Mouse (Mus musculus) G1E (cell line): ENCODE measurements around the gene Casc1. TPM values are rescaled to one million over a fixed set of nuclear protein-coding genes. Genes with fewer than 3 reads are reported as not detected.
A peak's percentile ranks its signal among the peaks of the same experiment; 100 is the strongest.

Source experiments
- ATAC-seq: 2 replicates; pipeline ENCODE4 v1.8.0; 2016; ENCODE audit warnings: mild to moderate bottlenecking; ENCODE audit not compliant: insufficient number of reproducible peaks, poor library complexity, low FRiP score, severe bottlenecking; ENCODE audit errors: extremely low read depth
- DNase-seq: peaks from one replicate; pipeline ENCODE4 v3.0.0; 2012; ENCODE audit warnings: low spot score
- H3K27me3 ChIP-seq: 2 replicates; pipeline ENCODE4 v1.6.1; 2012; ENCODE audit warnings: mild to moderate bottlenecking, low read length, inconsistent platforms; ENCODE audit not compliant: insufficient read depth
- H3K36me3 ChIP-seq: replicated peaks from 2 replicates; pipeline ENCODE3; 2012; ENCODE audit warnings: mild to moderate bottlenecking, inconsistent platforms
- H3K4me1 ChIP-seq: 2 replicates; pipeline ENCODE4 v1.6.1; 2012; ENCODE audit warnings: low read depth, low read length, inconsistent platforms, mixed read lengths; ENCODE audit not compliant: insufficient read depth
- H3K4me3 ChIP-seq: 2 replicates; pipeline ENCODE4 v1.5.1; 2012; ENCODE audit warnings: low read depth, mild to moderate bottlenecking, inconsistent platforms, low read length, moderate library complexity, mixed read lengths
- H3K9me3 ChIP-seq: replicated peaks from 2 replicates; pipeline ENCODE4 v1.6.1; 2012; ENCODE audit warnings: inconsistent platforms
- CTCF ChIP-seq: IDR thresholded peaks from 2 replicates; pipeline ENCODE4 v1.5.1; 2012; ENCODE audit warnings: low read depth, low read length, inconsistent platforms, mixed read lengths
- GATA1 ChIP-seq: IDR thresholded peaks from 2 replicates; pipeline ENCODE4 v1.6.1; 2012; ENCODE audit warnings: borderline replicate concordance, low read length, inconsistent platforms, mixed read lengths
- GATA2 ChIP-seq: IDR thresholded peaks from 2 replicates; pipeline ENCODE4 v1.6.1; 2012; ENCODE audit warnings: low read depth, low read length, inconsistent platforms, borderline replicate concordance
- POLR2AphosphoS5 ChIP-seq: IDR thresholded peaks from 2 replicates; pipeline ENCODE4 v1.6.1; 2012; ENCODE audit warnings: low read depth, low read length, inconsistent platforms; ENCODE audit not compliant: insufficient replicate concordance
- TAL1 ChIP-seq: conservative IDR thresholded peaks from 2 replicates; pipeline ENCODE4 v1.6.1; 2012; ENCODE audit warnings: low read depth, low read length, inconsistent platforms, mixed read lengths
- polyA plus RNA-seq: library from polyadenylated mRNA; stranded (reverse); fragments of >175 nt; gene quantifications from 2 replicates; pipeline ENCODE4 v1.2.3, GENCODE M21; 2012
- total RNA-seq, 2 experiments: library from RNA; stranded (forward) in 1 of 2; stranded (reverse) in 1 of 2; fragments of 200-1000 nt in 1 of 2; fragments of >200 nt in 1 of 2; fragmentation: Nextera tagmentation in 1 of 2; gene quantifications; 2 replicates each; pipeline ENCODE4 v1.2.3; 2014 to 2017

Gene Casc1
- total and polyA plus RNA-seq, 3 experiments, result 0.60 to 0.71 TPM; not detected in 1

- DNase-seq (no peak), ATAC-seq (no peak)
- Histone ChIP-seq H3K9me3 (no peaks in the 10 kb centered on the region), H3K27me3 (no peaks in the 10 kb centered on the region), H3K4me1 (no peaks in the 10 kb centered on the region), H3K36me3 (peaks cover 61% of the 10 kb centered on the region), H3K4me3 (no peak overlapping the region)
- TF ChIP-seq TAL1 (no peak), POLR2AphosphoS5 (no peak), GATA1 (no peak), GATA2 (no peak), CTCF (no peak)
Measured at GRCm38 (mm10) chr6:145235367-145235766, 24.6 kb upstream of the Casc1 start.

- Histone ChIP-seq H3K4me3 (no peak overlapping the region), H3K9me3 (no peaks in the 10 kb centered on the region), H3K4me1 (no peaks in the 10 kb centered on the region), H3K27me3 (no peaks in the 10 kb centered on the region), H3K36me3 (peaks cover 58% of the 10 kb centered on the region)
- ATAC-seq (no peak), DNase-seq (no peak)
- TF ChIP-seq POLR2AphosphoS5 (no peak), GATA1 (no peak), GATA2 (no peak), TAL1 (no peak), CTCF (no peak)
Measured at GRCm38 (mm10) chr6:145234391-145234790, 23.6 kb upstream of the Casc1 start.

- Histone ChIP-seq H3K36me3 (peaks cover 60% of the 10 kb centered on the region), H3K4me3 (no peak overlapping the region), H3K4me1 (no peaks in the 10 kb centered on the region), H3K9me3 (no peaks in the 10 kb centered on the region), H3K27me3 (no peaks in the 10 kb centered on the region)
- ATAC-seq (no peak), DNase-seq (no peak)
- TF ChIP-seq GATA1 (no peak), GATA2 (no peak), POLR2AphosphoS5 (no peak)
Measured at GRCm38 (mm10) chr6:145226296-145226695, 15.5 kb upstream of the Casc1 start.

GRCm38 (mm10) chr6:145224246-145224645 lies 13.4 kb upstream of the Casc1 start:
- ATAC-seq, result no peak

GRCm38 (mm10) chr6:145215826-145216225 lies 5.0 kb upstream of the Casc1 start:
- no peaks in the 10 kb centered on the region for H3K27me3 ChIP-seq
- H3K9me3 ChIP-seq, result no peaks in the 10 kb centered on the region
- peaks cover 54% of the 10 kb centered on the region for H3K36me3 ChIP-seq
- no peak overlapping the region for H3K4me3 ChIP-seq
- TF ChIP-seq CTCF (no peak), GATA2 (no peak), GATA1 (no peak), POLR2AphosphoS5 (no peak), TAL1 (no peak)
- H3K4me1 ChIP-seq, result peaks cover 6% of the 10 kb centered on the region
- no peak for ATAC-seq
- no peak for DNase-seq

More at GRCm38 (mm10) chr6:145224246-145224645, 13.4 kb upstream of the Casc1 start:
- Histone ChIP-seq H3K36me3 (peaks cover 64% of the 10 kb centered on the region), H3K4me3 (no peak overlapping the region), H3K4me1 (no peaks in the 10 kb centered on the region), H3K27me3 (no peaks in the 10 kb centered on the region), H3K9me3 (no peaks in the 10 kb centered on the region)
- TF ChIP-seq GATA2, result no peak
- TF ChIP-seq POLR2AphosphoS5, result no peak
- no peak for TF ChIP-seq GATA1
- TF ChIP-seq TAL1, result no peak
- TF ChIP-seq CTCF, result no peak
- DNase-seq, result no peak

- no peak for ATAC-seq
- no peak for DNase-seq
- Histone ChIP-seq H3K4me1 (peaks cover 13% of the 10 kb centered on the region), H3K27me3 (no peaks in the 10 kb centered on the region), H3K9me3 (no peaks in the 10 kb centered on the region), H3K4me3 (no peak overlapping the region), H3K36me3 (peaks cover 43% of the 10 kb centered on the region)
- TF ChIP-seq GATA2 (no peak), POLR2AphosphoS5 (no peak), TAL1 (no peak), GATA1 (no peak)
Measured at GRCm38 (mm10) chr6:145213916-145214315, 3.1 kb upstream of the Casc1 start.

GRCm38 (mm10) chr6:145211376-145212305 lies 836 bp upstream of the Casc1 start:
- Histone ChIP-seq H3K36me3 (peaks cover 28% of the 10 kb centered on the region), H3K27me3 (no peaks in the 10 kb centered on the region), H3K4me3 (peak overlapping the region; percentile 75), H3K9me3 (no peaks in the 10 kb centered on the region), H3K4me1 (peaks cover 13% of the 10 kb centered on the region)
- ATAC-seq (peak; percentile 5), DNase-seq (peak; percentile 12)
- TF ChIP-seq TAL1 (no peak), POLR2AphosphoS5 (no peak), GATA1 (no peak), GATA2 (no peak), CTCF (no peak)
